Mouse (Mus musculus): ENCODE measurements around the gene Ubtfl1. TPM values are rescaled to one million over a fixed set of nuclear protein-coding genes. Genes with fewer than 3 reads are reported as not detected.
A peak's percentile ranks its signal among the peaks of the same experiment; 100 is the strongest.
"Not testable (repeated sequence)": the region's sequence is repeated elsewhere in the genome, so short reads cannot be mapped to it uniquely, and the experiment has no call there.

Gene Ubtfl1
- polyA plus RNA-seq (2014; fragmentation: Nextera tagmentation; extraction: Ambion mirVana) = not detected in 2 replicates

- Histone ChIP-seq H3K4me1 (ENCODE audit: control insufficient read depth in 2 of 2, insufficient read depth in 2 of 2, low read length in 2 of 2) (no peaks in the 10 kb centered on the region), H3K9ac (ENCODE audit: low read length) (no peak within 1 kb of the TSS), H3K36me3 (ENCODE audit: control insufficient read depth, insufficient read depth, low read length) (no peaks in the 10 kb centered on the region), H3K4me3 (ENCODE audit: control insufficient read depth in 1 of 2, insufficient read depth in 1 of 2, low read depth in 1 of 2, low read length in 2 of 2) (no peak within 1 kb of the TSS), H3K9me3 (ENCODE audit: control insufficient read depth, low read length) (no peaks in the 10 kb centered on the region), H3K27ac (replicated peaks in 1 of 2; ENCODE audit: control insufficient read depth in 1 of 2, insufficient read depth in 1 of 2, low read depth in 2 of 2, low read length in 2 of 2) (no peak within 1 kb of the TSS), H3K27me3 (ENCODE audit: control insufficient read depth, insufficient read depth, low read length) (no peaks in the 10 kb centered on the region), H3K4me2 (ENCODE audit: low read length) (no peak within 1 kb of the TSS)
- no peak for ATAC-seq (ENCODE audit: insufficient number of reproducible peaks, insufficient read depth, low FRiP score, low read depth)
- WGBS = 52% methylated on average over 1 of the region's 1 CpGs
Observed at GRCm38 (mm10) chr9:18404118-18404517, at the start of gene Ubtfl1. TSS of gene Ubtfl1 (plus strand) at chr9:18404418.

DNA sequence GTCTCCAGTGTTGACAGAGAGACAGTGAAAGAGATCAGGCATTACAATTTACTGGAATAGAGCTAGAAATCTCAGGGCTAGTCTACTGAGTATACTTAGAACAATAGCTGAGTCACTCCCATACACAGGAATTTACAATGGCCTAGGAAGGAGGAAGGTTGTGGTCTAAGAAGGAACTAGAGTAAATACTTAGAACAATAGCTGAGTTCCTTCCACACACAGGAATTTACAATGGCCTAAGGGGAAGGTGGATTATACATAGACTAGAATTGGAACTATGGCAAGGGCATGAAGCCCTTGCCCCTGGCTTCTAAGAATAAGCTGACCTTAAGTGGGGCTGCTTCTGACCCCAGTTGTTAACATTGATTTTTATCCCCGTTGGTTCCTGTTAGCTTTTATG, 31.2 kb upstream of the Ubtfl1 start:
- not testable (repeated sequence) for H3K9ac ChIP-seq (ENCODE audit: low read length); H3K27me3 ChIP-seq (ENCODE audit: control insufficient read depth, insufficient read depth, low read length); H3K27ac ChIP-seq (replicated peaks in 1 of 2; ENCODE audit: control insufficient read depth in 1 of 2, insufficient read depth in 1 of 2, low read depth in 2 of 2, low read length in 2 of 2); H3K36me3 ChIP-seq (ENCODE audit: control insufficient read depth, insufficient read depth, low read length); H3K9me3 ChIP-seq (ENCODE audit: control insufficient read depth, low read length); H3K4me1 ChIP-seq (ENCODE audit: control insufficient read depth in 2 of 2, insufficient read depth in 2 of 2, low read length in 2 of 2); ATAC-seq (ENCODE audit: insufficient number of reproducible peaks, insufficient read depth, low FRiP score, low read depth); H3K4me3 ChIP-seq (ENCODE audit: control insufficient read depth in 1 of 2, insufficient read depth in 1 of 2, low read depth in 1 of 2, low read length in 2 of 2); H3K4me2 ChIP-seq (ENCODE audit: low read length)
- 71% methylated on average over 1 of the region's 1 CpGs for WGBS

DNA sequence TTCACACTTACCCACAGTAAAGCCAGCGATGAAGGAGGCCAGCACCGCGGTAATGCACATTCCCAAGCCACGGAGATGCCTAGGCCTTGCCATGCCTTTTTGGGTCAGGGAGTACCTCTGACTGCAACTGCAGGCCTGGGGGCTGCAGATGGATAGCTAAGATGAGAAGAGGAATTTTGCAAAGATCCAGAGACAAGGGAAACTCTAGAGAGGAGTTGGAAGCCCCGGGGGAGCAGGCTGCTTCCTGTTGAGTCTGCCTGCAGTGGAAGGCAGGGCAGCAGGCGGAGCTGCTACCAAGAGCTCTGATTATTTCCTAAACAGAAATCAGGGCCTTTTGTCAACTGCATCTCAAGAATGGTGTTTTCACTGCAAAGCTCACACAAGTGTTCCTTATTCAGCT, 18.4 kb upstream of the Ubtfl1 start:
- Histone ChIP-seq H3K9ac (ENCODE audit: low read length) (peak overlapping the region; percentile 50), H3K9me3 (ENCODE audit: control insufficient read depth, low read length) (no peaks in the 10 kb centered on the region)
- WGBS = 12% methylated on average over 6 of the region's 6 CpGs

DNA sequence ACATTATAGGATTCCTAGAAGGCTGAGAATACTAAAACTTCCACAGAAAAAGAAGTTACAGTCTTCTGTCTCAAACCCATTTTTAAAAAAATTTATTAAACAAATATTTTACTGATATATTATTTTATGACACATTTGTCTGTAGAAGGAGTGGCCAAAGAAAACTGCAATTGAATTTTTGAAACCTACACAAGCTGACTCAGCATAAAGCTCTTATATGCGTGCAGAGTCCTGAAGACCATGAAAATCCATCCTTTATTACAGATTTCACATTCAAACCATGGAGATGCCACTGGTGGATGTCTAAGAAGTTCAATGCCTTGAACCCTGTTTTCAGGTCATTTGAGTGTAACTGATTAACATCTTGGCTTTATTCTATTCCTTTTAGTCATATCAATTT, 4.6 kb upstream of the Ubtfl1 start:
- no peaks in the 10 kb centered on the region for H3K9me3 ChIP-seq (ENCODE audit: control insufficient read depth, low read length)
- WGBS = 69% methylated on average over 1 of the region's 1 CpGs
- no peak overlapping the region for H3K4me3 ChIP-seq (ENCODE audit: control insufficient read depth in 1 of 2, insufficient read depth in 1 of 2, low read depth in 1 of 2, low read length in 2 of 2)
- no peak overlapping the region for H3K4me2 ChIP-seq (ENCODE audit: low read length)
- ATAC-seq (ENCODE audit: insufficient number of reproducible peaks, insufficient read depth, low FRiP score, low read depth) = no peak
- H3K9ac ChIP-seq (ENCODE audit: low read length) = no peak overlapping the region
- no peaks in the 10 kb centered on the region for H3K36me3 ChIP-seq (ENCODE audit: control insufficient read depth, insufficient read depth, low read length)
- no peak overlapping the region for H3K27ac ChIP-seq (replicated peaks in 1 of 2; ENCODE audit: control insufficient read depth in 1 of 2, insufficient read depth in 1 of 2, low read depth in 2 of 2, low read length in 2 of 2)
- no peaks in the 10 kb centered on the region for H3K27me3 ChIP-seq (ENCODE audit: control insufficient read depth, insufficient read depth, low read length)
- H3K4me1 ChIP-seq (ENCODE audit: control insufficient read depth in 2 of 2, insufficient read depth in 2 of 2, low read length in 2 of 2) = no peaks in the 10 kb centered on the region

More for the DNA sequence above, 18.4 kb upstream of the Ubtfl1 start:
- H3K4me1 ChIP-seq (ENCODE audit: control insufficient read depth in 2 of 2, insufficient read depth in 2 of 2, low read length in 2 of 2) = peaks cover 0 to 3% of the 10 kb centered on the region in 2 experiments; a peak in 1 of 4 replicates
- peak overlapping the region; percentile 18 to 35; a peak in 3 of 4 replicates for H3K4me3 ChIP-seq (ENCODE audit: control insufficient read depth in 1 of 2, insufficient read depth in 1 of 2, low read depth in 1 of 2, low read length in 2 of 2)
- no peak overlapping the region for H3K27ac ChIP-seq (replicated peaks in 1 of 2; ENCODE audit: control insufficient read depth in 1 of 2, insufficient read depth in 1 of 2, low read depth in 2 of 2, low read length in 2 of 2)
- no peaks in the 10 kb centered on the region for H3K27me3 ChIP-seq (ENCODE audit: control insufficient read depth, insufficient read depth, low read length)
- H3K4me2 ChIP-seq (ENCODE audit: low read length) = peak overlapping the region; percentile 53
- no peaks in the 10 kb centered on the region for H3K36me3 ChIP-seq (ENCODE audit: control insufficient read depth, insufficient read depth, low read length)
- no peak for ATAC-seq (ENCODE audit: insufficient number of reproducible peaks, insufficient read depth, low FRiP score, low read depth)

GRCm38 (mm10) chr9:18402895-18403294, 1.3 kb upstream of the Ubtfl1 start, which contains the start of gene Naalad2:
TSS of gene Naalad2 (minus strand) at chr9:18402995.
- WGBS = 55% methylated on average over 2 of the region's 2 CpGs
- not testable (repeated sequence) for H3K4me1 ChIP-seq (ENCODE audit: control insufficient read depth in 2 of 2, insufficient read depth in 2 of 2, low read length in 2 of 2); H3K4me3 ChIP-seq (ENCODE audit: control insufficient read depth in 1 of 2, insufficient read depth in 1 of 2, low read depth in 1 of 2, low read length in 2 of 2); H3K27me3 ChIP-seq (ENCODE audit: control insufficient read depth, insufficient read depth, low read length); H3K9ac ChIP-seq (ENCODE audit: low read length); H3K36me3 ChIP-seq (ENCODE audit: control insufficient read depth, insufficient read depth, low read length); H3K4me2 ChIP-seq (ENCODE audit: low read length); ATAC-seq (ENCODE audit: insufficient number of reproducible peaks, insufficient read depth, low FRiP score, low read depth); H3K27ac ChIP-seq (replicated peaks in 1 of 2; ENCODE audit: control insufficient read depth in 1 of 2, insufficient read depth in 1 of 2, low read depth in 2 of 2, low read length in 2 of 2); H3K9me3 ChIP-seq (ENCODE audit: control insufficient read depth, low read length)

GRCm38 (mm10) chr9:18412371-18412770, 8.2 kb downstream of the Ubtfl1 start:
- H3K4me1 ChIP-seq (ENCODE audit: control insufficient read depth in 2 of 2, insufficient read depth in 2 of 2, low read length in 2 of 2); H3K36me3 ChIP-seq (ENCODE audit: control insufficient read depth, insufficient read depth, low read length); H3K27ac ChIP-seq (replicated peaks in 1 of 2; ENCODE audit: control insufficient read depth in 1 of 2, insufficient read depth in 1 of 2, low read depth in 2 of 2, low read length in 2 of 2); H3K4me3 ChIP-seq (ENCODE audit: control insufficient read depth in 1 of 2, insufficient read depth in 1 of 2, low read depth in 1 of 2, low read length in 2 of 2); ATAC-seq (ENCODE audit: insufficient number of reproducible peaks, insufficient read depth, low FRiP score, low read depth); H3K27me3 ChIP-seq (ENCODE audit: control insufficient read depth, insufficient read depth, low read length); H3K9ac ChIP-seq (ENCODE audit: low read length); H3K4me2 ChIP-seq (ENCODE audit: low read length); H3K9me3 ChIP-seq (ENCODE audit: control insufficient read depth, low read length): not testable (repeated sequence)
- WGBS = 74% methylated on average over 4 of the region's 4 CpGs

DNA sequence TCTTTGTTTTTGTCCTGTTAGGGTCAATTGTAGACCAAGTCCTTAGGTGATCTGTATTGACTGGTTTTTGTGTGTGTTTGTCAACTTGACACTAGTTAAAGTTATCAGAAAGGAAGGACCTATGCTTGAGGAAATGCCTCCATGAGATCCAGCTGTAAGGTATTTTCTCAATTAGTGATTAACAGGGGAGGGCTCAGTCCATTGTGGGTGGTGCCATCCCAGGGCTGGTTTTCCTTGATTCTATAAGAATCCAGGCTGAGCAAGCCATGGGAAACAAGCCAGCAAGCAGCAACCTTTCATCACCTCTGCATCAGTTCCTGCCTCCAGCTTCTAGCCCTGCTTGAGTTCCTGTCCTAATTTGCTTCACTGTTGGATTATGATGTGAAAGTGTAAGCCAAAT, 26.1 kb downstream of the Ubtfl1 start, which contains the start of gene Mbd3l2:
TSS of gene Mbd3l2 (plus strand) at position 301 of the 400 bp plus-strand sequence.
- H3K9me3 ChIP-seq (ENCODE audit: control insufficient read depth, low read length) = no peaks in the 10 kb centered on the region
- H3K9ac ChIP-seq (ENCODE audit: low read length) = no peak within 1 kb of the TSS
- H3K4me2 ChIP-seq (ENCODE audit: low read length) = no peak within 1 kb of the TSS
- H3K36me3 ChIP-seq (ENCODE audit: control insufficient read depth, insufficient read depth, low read length) = no peaks in the 10 kb centered on the region
- no peak for ATAC-seq (ENCODE audit: insufficient number of reproducible peaks, insufficient read depth, low FRiP score, low read depth)
- no peak within 1 kb of the TSS for H3K27ac ChIP-seq (replicated peaks in 1 of 2; ENCODE audit: control insufficient read depth in 1 of 2, insufficient read depth in 1 of 2, low read depth in 2 of 2, low read length in 2 of 2)
- H3K27me3 ChIP-seq (ENCODE audit: control insufficient read depth, insufficient read depth, low read length) = no peaks in the 10 kb centered on the region
- no peak within 1 kb of the TSS for H3K4me3 ChIP-seq (ENCODE audit: control insufficient read depth in 1 of 2, insufficient read depth in 1 of 2, low read depth in 1 of 2, low read length in 2 of 2)
- H3K4me1 ChIP-seq (ENCODE audit: control insufficient read depth in 2 of 2, insufficient read depth in 2 of 2, low read length in 2 of 2) = no peaks in the 10 kb centered on the region; a peak in 1 of 4 replicates

- H3K9me3 ChIP-seq (ENCODE audit: control insufficient read depth, low read length) = no peaks in the 10 kb centered on the region
Observed at GRCm38 (mm10) chr9:18431687-18432086, 27.5 kb downstream of the Ubtfl1 start.

More at GRCm38 (mm10) chr9:18431687-18432086, 27.5 kb downstream of the Ubtfl1 start:
- H3K27me3 ChIP-seq (ENCODE audit: control insufficient read depth, insufficient read depth, low read length) = no peaks in the 10 kb centered on the region
- H3K27ac ChIP-seq (replicated peaks in 1 of 2; ENCODE audit: control insufficient read depth in 1 of 2, insufficient read depth in 1 of 2, low read depth in 2 of 2, low read length in 2 of 2) = no peak overlapping the region
- ATAC-seq (ENCODE audit: insufficient number of reproducible peaks, insufficient read depth, low FRiP score, low read depth) = no peak
- no peak overlapping the region for H3K4me2 ChIP-seq (ENCODE audit: low read length)
- H3K9ac ChIP-seq (ENCODE audit: low read length) = no peak overlapping the region
- no peaks in the 10 kb centered on the region; a peak in 1 of 4 replicates for H3K4me1 ChIP-seq (ENCODE audit: control insufficient read depth in 2 of 2, insufficient read depth in 2 of 2, low read length in 2 of 2)
- WGBS = 59% methylated on average over 10 of the region's 10 CpGs
- no peaks in the 10 kb centered on the region for H3K36me3 ChIP-seq (ENCODE audit: control insufficient read depth, insufficient read depth, low read length)
- H3K4me3 ChIP-seq (ENCODE audit: control insufficient read depth in 1 of 2, insufficient read depth in 1 of 2, low read depth in 1 of 2, low read length in 2 of 2) = no peak overlapping the region
